Mouse (Mus musculus) naive thymus-derived CD4-positive, alpha-beta T cell, adult 5 months (primary cell): ENCODE data around the gene Smok2b. TPM values are rescaled to one million over a fixed set of nuclear protein-coding genes. Genes with fewer than 3 reads are reported as not detected.

Experiments used
- polyA plus RNA-seq: library from polyadenylated mRNA; unstranded; fragments of 100-300 nt; shearing (Covaris generic); gene quantifications from one replicate; pipeline ENCODE4 v1.2.1, GENCODE M21; 2017

The Smok2b gene
- polyA plus RNA-seq = not detected

GRCm38 (mm10) chr17:13229957-13230356, at the start of gene Smok2b:
Gene Smok2b, plus strand, starts transcription at chr17:13230257.

GRCm38 (mm10) chr17:13220888-13221287, 9.2 kb upstream of the Smok2b start, which contains the start of gene Smok2a:
Gene Smok2a, plus strand, starts transcription at chr17:13221188.

Other genes starting within 250 kb of the Smok2b start
- 87.3 TPM for gene Wtap, start 236.1 kb upstream of the Smok2b start, polyA plus RNA-seq
- gene Sod2, start 223.4 kb upstream of the Smok2b start, polyA plus RNA-seq = 87.7 TPM
- gene Gpr31b, start 178.0 kb upstream of the Smok2b start, polyA plus RNA-seq = not detected
- gene Tcp10b, start 169.2 kb upstream of the Smok2b start, polyA plus RNA-seq = not detected
- not detected for gene Unc93a, start 98.4 kb upstream of the Smok2b start, polyA plus RNA-seq
- gene Smok2a, start 9.1 kb upstream of the Smok2b start, polyA plus RNA-seq = not detected
- gene Tcp10c, start 124.3 kb downstream of the Smok2b start, polyA plus RNA-seq = not detected